Mouse (Mus musculus) MEL (cell line): Measurements from ENCODE around the gene Mdfi.

Experiments
- CTCF ChIP-seq, 3 experiments: IDR thresholded peaks in 2 of 3; conservative IDR thresholded peaks in 1 of 3; 2 replicates each; pipeline ENCODE4 v1.5.1; 2011 to 2012; ENCODE audit warnings: low read length in 3 of 3, low read depth in 2 of 3, mild to moderate bottlenecking in 2 of 3, improper control_type of control experiment in 1 of 3, inconsistent platforms in 1 of 3, mixed read lengths in 1 of 3, moderate library complexity in 1 of 3; ENCODE audit not compliant: control insufficient read depth in 1 of 3, insufficient read depth in 1 of 3, poor library complexity in 1 of 3, severe bottlenecking in 1 of 3
- POLR2A ChIP-seq, 2 experiments: IDR thresholded peaks; 2 replicates each; pipeline ENCODE4 v1.6.1; 2011 to 2012; ENCODE audit warnings: low read length in 2 of 2, mild to moderate bottlenecking in 2 of 2, control low read depth in 1 of 2, improper control_type of control experiment in 1 of 2, low read depth in 1 of 2, moderate library complexity in 1 of 2; ENCODE audit not compliant: control insufficient read depth in 1 of 2, insufficient read depth in 1 of 2, poor library complexity in 1 of 2
- SMC3 ChIP-seq: IDR thresholded peaks from 2 replicates; pipeline ENCODE4 v1.6.1; 2011; ENCODE audit warnings: low read depth, low read length, improper control_type of control experiment
- USF1 ChIP-seq: IDR thresholded peaks from 2 replicates; pipeline ENCODE4 v1.6.1; 2014; ENCODE audit warnings: low read depth, mild to moderate bottlenecking, inconsistent platforms, low read length, improper control_type of control experiment, moderate library complexity
- ZC3H11A ChIP-seq: IDR thresholded peaks from 2 replicates; pipeline ENCODE4 v1.6.1; 2012; ENCODE audit warnings: low read depth, mild to moderate bottlenecking, inconsistent platforms, low read length, improper control_type of control experiment

- TF ChIP-seq CTCF (IDR thresholded peaks at IDR 0.05 in 2 of 3, conservative IDR thresholded peaks at IDR 0.05 in 1 of 3; ENCODE audit: control insufficient read depth in 1 of 3, insufficient read depth in 1 of 3, low read depth in 2 of 3, low read length in 3 of 3, poor library complexity in 1 of 3, severe bottlenecking in 1 of 3), result no peak
- no peak for TF ChIP-seq POLR2A (IDR thresholded peaks at IDR 0.05; ENCODE audit: control insufficient read depth in 1 of 2, insufficient read depth in 1 of 2, low read depth in 1 of 2, low read length in 2 of 2, poor library complexity in 1 of 2)
- TF ChIP-seq SMC3, result no peak
- TF ChIP-seq ZC3H11A, result no peak
- TF ChIP-seq USF1, result no peak
These were observed 19.0 kb downstream of the Mdfi start for GRCm38 (mm10) chr17:47815446-47815845.
